Mouse (Mus musculus) heart, adult 2 months (tissue): ENCODE results near the gene Tacc2.

Experiments used
- CTCF ChIP-seq: fragments of 200-600 bp; IDR thresholded peaks from 2 replicates; pipeline ENCODE4 v1.8.1; 2022; ENCODE audit warnings: antibody characterized with exemption, mild to moderate bottlenecking, moderate library complexity
- EP300 ChIP-seq: fragments of 200-500 bp; IDR thresholded peaks from 2 replicates; pipeline ENCODE4 v1.6.1; 2011; ENCODE audit warnings: low read depth, low read length, control low read depth; ENCODE audit not compliant: insufficient read depth
- POLR2A ChIP-seq: fragments of 200-500 bp; IDR thresholded peaks from 2 replicates; pipeline ENCODE4 v1.6.1; 2011; ENCODE audit warnings: mild to moderate bottlenecking, low read depth, low read length, control low read depth; ENCODE audit not compliant: insufficient read depth

DNA sequence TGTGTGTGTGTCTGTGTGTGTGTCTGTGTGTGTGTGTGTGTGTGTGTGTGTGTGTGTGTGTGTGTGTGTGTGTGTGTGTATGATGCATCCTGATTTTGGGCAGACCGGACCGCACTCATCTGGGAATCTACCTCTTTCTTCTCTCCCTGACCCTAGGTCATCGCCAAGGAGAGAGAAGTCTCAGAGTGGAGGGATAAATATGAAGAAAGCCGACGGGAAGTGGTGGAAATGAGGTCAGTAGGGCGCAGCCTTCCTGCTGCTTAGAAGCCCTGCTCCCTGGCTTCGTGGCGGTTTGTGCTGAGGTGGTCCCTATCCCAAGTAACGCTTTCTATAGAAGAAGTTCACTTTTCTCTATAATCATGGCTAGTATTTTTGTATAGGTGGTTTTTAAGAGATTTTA lies 174.4 kb downstream of the Tacc2 start:
- TF ChIP-seq CTCF (no peak), POLR2A (no peak), EP300 (no peak)
